Mouse (Mus musculus): ENCODE data around the gene Catsperd. TPM values are rescaled to one million over a fixed set of nuclear protein-coding genes. Genes with fewer than 3 reads are reported as not detected.

Gene Catsperd
- total and polyA plus RNA-seq, 2 experiments from 2014 or later, result 0.99 to 1.5 TPM

GRCm38 (mm10) chr17:56615136-56615784, 12.7 kb upstream of the Catsperd start:
- H3K9ac ChIP-seq (replicated peaks; ENCODE audit: low read length, poor library complexity, severe bottlenecking), result no peak overlapping the region
- peaks cover 9% of the 10 kb centered on the region; the same call in 1 of the 2 replicates for H3K4me1 ChIP-seq (ENCODE audit: insufficient read depth, low read length)
- ATAC-seq (ENCODE audit: low FRiP score) (no peak), DNase-seq (ENCODE audit: low spot score) (no peak)
- H3K4me3 ChIP-seq (ENCODE audit: low read depth, low read length), result no peak overlapping the region
- TF ChIP-seq CTCF (IDR thresholded peaks at IDR 0.05), result no peak
- no peak overlapping the region for H3K27ac ChIP-seq (ENCODE audit: low read depth, low read length)
- no peaks in the 10 kb centered on the region for H3K27me3 ChIP-seq (ENCODE audit: insufficient read depth, low read length)
- no peaks in the 10 kb centered on the region for H3K9me3 ChIP-seq (ENCODE audit: low read length)
- no peak overlapping the region for H3K4me2 ChIP-seq (ENCODE audit: low read depth, low read length, poor library complexity, severe bottlenecking)
- WGBS, result 89% methylated on average over 11 of the region's 11 CpGs
- peaks cover 58% of the 10 kb centered on the region for H3K36me3 ChIP-seq (ENCODE audit: insufficient read depth, low read length)

- ATAC-seq (ENCODE audit: low FRiP score), result no peak
- peaks cover 60% of the 10 kb centered on the region for H3K36me3 ChIP-seq (ENCODE audit: insufficient read depth, low read length)
These were observed 12.2 kb upstream of the Catsperd start for GRCm38 (mm10) chr17:56615792-56616191.

GRCm38 (mm10) chr17:56616725-56617124, 11.2 kb upstream of the Catsperd start:
- no peaks in the 10 kb centered on the region for H3K27me3 ChIP-seq (ENCODE audit: insufficient read depth, low read length)
- TF ChIP-seq CTCF (IDR thresholded peaks at IDR 0.05), result no peak
- H3K4me3 ChIP-seq (ENCODE audit: low read depth, low read length), result no peak overlapping the region
- no peak overlapping the region for H3K4me2 ChIP-seq (ENCODE audit: low read depth, low read length, poor library complexity, severe bottlenecking)
- WGBS, result 94% methylated on average over 3 of the region's 3 CpGs
- H3K9ac ChIP-seq (replicated peaks; ENCODE audit: low read length, poor library complexity, severe bottlenecking), result no peak overlapping the region
- H3K9me3 ChIP-seq (ENCODE audit: low read length), result no peaks in the 10 kb centered on the region
- H3K4me1 ChIP-seq (ENCODE audit: insufficient read depth, low read length), result peaks cover 4% of the 10 kb centered on the region; the same call in 1 of the 2 replicates
- ATAC-seq (ENCODE audit: low FRiP score) (no peak), DNase-seq (ENCODE audit: low spot score) (no peak)
- H3K36me3 ChIP-seq (ENCODE audit: insufficient read depth, low read length), result peaks cover 63% of the 10 kb centered on the region
- H3K27ac ChIP-seq (ENCODE audit: low read depth, low read length), result no peak overlapping the region

More at GRCm38 (mm10) chr17:56615792-56616191, 12.2 kb upstream of the Catsperd start:
- Histone ChIP-seq H3K4me3 (ENCODE audit: low read depth, low read length) (no peak overlapping the region), H3K9me3 (ENCODE audit: low read length) (no peaks in the 10 kb centered on the region), H3K27ac (ENCODE audit: low read depth, low read length) (no peak overlapping the region), H3K4me1 (ENCODE audit: insufficient read depth, low read length) (peaks cover 4% of the 10 kb centered on the region; the same call in 1 of the 2 replicates), H3K27me3 (ENCODE audit: insufficient read depth, low read length) (no peaks in the 10 kb centered on the region), H3K4me2 (ENCODE audit: low read depth, low read length, poor library complexity, severe bottlenecking) (no peak overlapping the region), H3K9ac (replicated peaks; ENCODE audit: low read length, poor library complexity, severe bottlenecking) (no peak overlapping the region)
- TF ChIP-seq CTCF (IDR thresholded peaks at IDR 0.05), result no peak
- DNase-seq (ENCODE audit: low spot score), result no peak
- 88% methylated on average over 4 of the region's 4 CpGs for WGBS

- Histone ChIP-seq H3K4me2 (ENCODE audit: low read depth, low read length, poor library complexity, severe bottlenecking) (no peak overlapping the region), H3K4me3 (ENCODE audit: low read depth, low read length) (no peak overlapping the region), H3K27ac (ENCODE audit: low read depth, low read length) (no peak overlapping the region), H3K9ac (replicated peaks; ENCODE audit: low read length, poor library complexity, severe bottlenecking) (no peak overlapping the region), H3K36me3 (ENCODE audit: insufficient read depth, low read length) (peaks cover 71% of the 10 kb centered on the region), H3K4me1 (ENCODE audit: insufficient read depth, low read length) (peaks cover 4% of the 10 kb centered on the region; the same call in 1 of the 2 replicates), H3K27me3 (ENCODE audit: insufficient read depth, low read length) (no peaks in the 10 kb centered on the region), H3K9me3 (ENCODE audit: low read length) (no peaks in the 10 kb centered on the region)
- TF ChIP-seq CTCF (IDR thresholded peaks at IDR 0.05), result no peak
- DNase-seq (ENCODE audit: low spot score), result no peak
- ATAC-seq (ENCODE audit: low FRiP score), result no peak
- WGBS, result 91% methylated on average over 8 of the region's 8 CpGs
These were observed 10.3 kb upstream of the Catsperd start for GRCm38 (mm10) chr17:56617628-56618027.

GRCm38 (mm10) chr17:56625495-56625894, 2.4 kb upstream of the Catsperd start:
- TF ChIP-seq CTCF (IDR thresholded peaks at IDR 0.05), result no peak
- Histone ChIP-seq H3K4me1 (ENCODE audit: insufficient read depth, low read length) (peaks cover 5% of the 10 kb centered on the region; the same call in 1 of the 2 replicates), H3K4me3 (ENCODE audit: low read depth, low read length) (0 out of 2 replicates have a peak overlapping the region, but pooled peaks have one; percentile 67), H3K27ac (ENCODE audit: low read depth, low read length) (no peak overlapping the region), H3K4me2 (ENCODE audit: low read depth, low read length, poor library complexity, severe bottlenecking) (0 out of 2 replicates have a peak overlapping the region, but pooled peaks have one; percentile 57), H3K27me3 (ENCODE audit: insufficient read depth, low read length) (no peaks in the 10 kb centered on the region), H3K9ac (replicated peaks; ENCODE audit: low read length, poor library complexity, severe bottlenecking) (no peak overlapping the region), H3K36me3 (ENCODE audit: insufficient read depth, low read length) (peaks cover 19% of the 10 kb centered on the region), H3K9me3 (ENCODE audit: low read length) (no peaks in the 10 kb centered on the region)
- ATAC-seq (ENCODE audit: low FRiP score) (no peak), DNase-seq (ENCODE audit: low spot score) (no peak)
- 92% methylated on average over 3 of the region's 3 CpGs for WGBS

GRCm38 (mm10) chr17:56626260-56626659, 1.7 kb upstream of the Catsperd start:
- Histone ChIP-seq H3K36me3 (ENCODE audit: insufficient read depth, low read length) (peaks cover 19% of the 10 kb centered on the region), H3K4me2 (ENCODE audit: low read depth, low read length, poor library complexity, severe bottlenecking) (peak overlapping the region; percentile 57), H3K4me3 (ENCODE audit: low read depth, low read length) (peak overlapping the region; percentile 67), H3K27me3 (ENCODE audit: insufficient read depth, low read length) (no peaks in the 10 kb centered on the region), H3K4me1 (ENCODE audit: insufficient read depth, low read length) (peaks cover 5% of the 10 kb centered on the region; the same call in 1 of the 2 replicates), H3K9me3 (ENCODE audit: low read length) (no peaks in the 10 kb centered on the region), H3K9ac (replicated peaks; ENCODE audit: low read length, poor library complexity, severe bottlenecking) (peak overlapping the region; percentile 77), H3K27ac (ENCODE audit: low read depth, low read length) (peak overlapping the region; percentile 78; the same call in 1 of the 2 replicates)
- ATAC-seq (ENCODE audit: low FRiP score) (no peak), DNase-seq (ENCODE audit: low spot score) (no peak)
- no peak for TF ChIP-seq CTCF (IDR thresholded peaks at IDR 0.05)
- under 1% methylated on average over 30 of the region's 32 CpGs for WGBS
